Mouse (Mus musculus) cerebellum, adult 2 months (tissue): ENCODE results near the gene Kcnip1.

ENCODE experiments used
- CTCF ChIP-seq: fragments of 200-500 bp; IDR thresholded peaks from 2 replicates; pipeline ENCODE4 v1.5.1; 2011; ENCODE audit warnings: low read depth, mild to moderate bottlenecking, control low read depth, low read length, moderate library complexity, borderline replicate concordance; ENCODE audit not compliant: insufficient read depth
- POLR2A ChIP-seq: fragments of 200-500 bp; IDR thresholded peaks from 2 replicates; pipeline ENCODE4 v1.6.1; 2011; ENCODE audit warnings: low read length, control low read depth, borderline replicate concordance; ENCODE audit not compliant: insufficient read depth

DNA sequence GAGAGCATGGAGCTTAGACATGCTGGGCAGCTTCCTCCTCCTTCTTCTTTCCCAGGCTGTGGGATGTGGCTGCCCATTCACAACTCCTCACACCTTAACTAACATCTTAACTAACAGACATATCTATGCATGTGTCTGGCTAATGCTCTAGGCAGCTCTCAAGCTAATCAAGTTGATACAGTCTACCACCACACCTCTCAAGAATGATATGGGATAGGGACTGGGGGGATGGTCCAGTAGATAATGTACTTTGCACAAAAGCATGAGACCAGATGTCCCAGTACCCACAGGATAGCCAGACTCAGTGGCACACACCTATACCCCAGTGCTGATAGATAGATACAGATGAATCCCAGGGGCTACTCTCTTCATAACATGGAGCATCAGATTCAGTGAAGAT lies 131.1 kb downstream of the Kcnip1 start:
- no peak for TF ChIP-seq CTCF
- no peak for TF ChIP-seq POLR2A
